Mouse (Mus musculus) liver, embryonic 16.5 days (tissue): ENCODE results near the gene Cntn3. TPM values are rescaled to one million over a fixed set of nuclear protein-coding genes. Genes with fewer than 3 reads are reported as not detected.

Source experiments
- ATAC-seq: fragments of 200-750 bp; cut with Nextera tagmentation; 2 replicates; pipeline ENCODE4 v1.8.0; 2017; ENCODE audit warnings: low read depth, mild to moderate bottlenecking, moderate number of reproducible peaks, moderate library complexity
- H3K27ac ChIP-seq: fragments of 300-500 bp; sonication (generic); 2 replicates; pipeline ENCODE4 v1.5.1; 2014; ENCODE audit warnings: mild to moderate bottlenecking, low read length
- H3K27me3 ChIP-seq: fragments of 300-500 bp; sonication (generic); 2 replicates; pipeline ENCODE4 v1.6.1; 2014; ENCODE audit warnings: low read depth, low read length, mixed read lengths; ENCODE audit not compliant: control insufficient read depth, insufficient read depth
- H3K36me3 ChIP-seq: fragments of 300-500 bp; sonication (generic); 2 replicates; pipeline ENCODE4 v1.6.1; 2014; ENCODE audit warnings: mild to moderate bottlenecking; ENCODE audit not compliant: control insufficient read depth, insufficient read depth
- H3K4me1 ChIP-seq: fragments of 300-500 bp; sonication (generic); 2 replicates; pipeline ENCODE4 v1.6.1; 2014; ENCODE audit warnings: low read depth, low read length, mixed read lengths; ENCODE audit not compliant: control insufficient read depth
- H3K4me2 ChIP-seq: fragments of 300-500 bp; sonication (generic); 2 replicates; pipeline ENCODE4 v1.6.1; 2014; ENCODE audit warnings: low read depth, low read length, mixed read lengths
- H3K4me3 ChIP-seq: fragments of 300-500 bp; sonication (generic); 2 replicates; pipeline ENCODE4 v1.5.1; 2014; ENCODE audit warnings: low read depth, mild to moderate bottlenecking, low read length
- H3K9ac ChIP-seq: fragments of 300-500 bp; sonication (generic); 2 replicates; pipeline ENCODE4 v1.6.1; 2014; ENCODE audit warnings: low read depth, low read length
- H3K9me3 ChIP-seq: fragments of 300-500 bp; sonication (generic); replicated peaks from 2 replicates; pipeline ENCODE4 v1.6.1; 2016; ENCODE audit warnings: low read length; ENCODE audit not compliant: control insufficient read depth
- WGBS: fragments of 180-500 bp; shearing (Covaris S2); extraction: QIAGEN DNeasy Blood & Tissue Kit; methylation state at CpG from one replicate; pipeline ENCODE4 v1.1.7; 2014; ENCODE audit not compliant: insufficient replicate concordance; 5-methylcytosine and 5-hydroxymethylcytosine counted together
- polyA plus RNA-seq: library from polyadenylated mRNA; unstranded; fragments of >200 nt; fragmentation: Nextera tagmentation; extraction: Ambion mirVana; gene quantifications from 2 replicates; pipeline ENCODE4 v1.2.1, GENCODE M21; 2015

Cntn3 gene
- polyA plus RNA-seq, 1 experiment from 2014 or later, result 0.97 TPM

DNA sequence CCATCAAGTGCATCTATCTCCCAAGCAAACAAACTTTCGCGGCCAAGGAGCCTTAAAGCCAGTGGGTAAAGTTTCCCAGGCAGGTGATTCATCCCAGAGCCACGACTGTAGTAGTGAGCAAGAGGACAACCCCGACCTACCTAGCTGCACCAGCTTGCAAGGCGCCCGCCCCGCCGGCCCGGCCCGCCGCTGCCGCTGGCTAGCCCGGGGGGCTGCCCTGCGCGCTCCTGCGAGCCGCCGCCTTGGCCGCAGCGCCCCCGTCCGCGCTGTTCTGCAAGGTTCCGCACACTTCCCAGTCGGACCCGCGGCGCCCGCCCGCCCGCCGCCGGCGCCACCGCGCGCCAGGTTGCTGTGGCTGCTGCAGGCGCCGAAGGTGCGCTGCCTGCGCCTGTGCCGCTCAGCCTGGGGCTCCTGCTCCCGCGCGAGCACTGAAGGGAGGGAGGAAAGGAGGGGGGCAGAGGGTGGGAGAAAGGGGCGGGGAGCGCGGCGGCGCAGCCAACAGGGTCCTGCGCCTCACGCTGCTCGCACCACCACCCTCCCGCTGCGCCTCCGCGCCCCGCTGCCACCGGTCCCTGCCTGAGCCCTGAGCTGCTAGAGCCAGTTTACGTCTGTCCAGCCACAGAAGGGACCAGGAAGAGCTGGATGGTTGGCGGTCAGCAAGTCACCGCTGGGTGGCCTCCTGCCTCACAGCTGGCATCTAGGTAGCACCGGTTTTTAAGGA lies 8.7 kb downstream of the Cntn3 start:
- peak overlapping the region; percentile 81 for H3K9ac ChIP-seq
- peak overlapping the region; percentile 76 for H3K27ac ChIP-seq
- under 1% methylated on average over 59 of the region's 63 CpGs for WGBS
- H3K27me3 ChIP-seq, result peaks cover 13% of the 10 kb centered on the region
- no peaks in the 10 kb centered on the region for H3K36me3 ChIP-seq
- peak overlapping the region; percentile 76 for H3K4me3 ChIP-seq
- ATAC-seq, result peak; percentile 94
- peaks cover 21% of the 10 kb centered on the region for H3K4me1 ChIP-seq
- peak overlapping the region; percentile 83 for H3K4me2 ChIP-seq
- no peaks in the 10 kb centered on the region for H3K9me3 ChIP-seq

DNA sequence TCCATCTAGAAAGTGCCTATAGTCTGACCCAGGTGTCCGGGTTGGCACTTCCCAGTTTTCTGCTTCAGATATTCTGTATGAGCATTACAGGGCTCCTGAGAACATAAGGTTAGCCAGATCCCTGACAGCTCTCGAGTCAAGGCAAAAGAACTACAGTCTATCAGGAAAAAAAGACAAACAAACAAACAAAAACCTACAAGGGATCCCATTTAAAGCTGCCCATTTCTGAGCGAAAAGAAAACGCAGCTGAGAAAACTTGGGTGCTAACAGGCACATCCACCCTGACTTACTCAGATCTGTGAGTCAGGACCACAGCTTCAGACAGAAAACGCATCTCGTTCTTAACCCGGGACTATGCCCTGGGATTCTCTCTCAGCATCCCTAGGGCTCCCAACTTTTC lies 9.5 kb downstream of the Cntn3 start:
- peak overlapping the region; percentile 81 for H3K9ac ChIP-seq
- peak overlapping the region; percentile 83 for H3K4me2 ChIP-seq
- H3K27me3 ChIP-seq, result peaks cover 13% of the 10 kb centered on the region
- H3K36me3 ChIP-seq, result no peaks in the 10 kb centered on the region
- ATAC-seq, result no peak
- H3K27ac ChIP-seq, result no peak overlapping the region; the same call in 1 of the 2 replicates
- 8% methylated on average over 7 of the region's 7 CpGs for WGBS
- peak overlapping the region; percentile 76 for H3K4me3 ChIP-seq
- peaks cover 16% of the 10 kb centered on the region for H3K4me1 ChIP-seq
- H3K9me3 ChIP-seq, result no peaks in the 10 kb centered on the region

DNA sequence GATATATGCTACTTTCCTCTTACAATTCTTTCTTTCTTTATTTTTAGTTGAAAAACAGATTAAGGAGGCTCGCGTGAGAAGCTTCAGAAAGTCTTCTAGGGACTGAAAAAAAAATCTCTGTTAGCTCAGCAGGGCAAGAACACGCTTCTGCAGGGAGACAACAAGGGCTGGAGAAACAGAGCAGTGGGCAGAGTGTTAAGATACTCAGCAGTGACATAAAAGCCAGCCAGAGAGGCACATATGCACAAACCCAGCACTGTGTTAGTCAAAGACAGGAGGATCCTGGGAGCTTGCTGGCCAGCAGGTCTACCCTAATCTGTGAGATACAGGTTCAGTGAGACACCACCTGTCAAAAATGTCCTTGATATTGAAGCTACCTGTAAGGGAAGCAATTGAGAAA lies 15.4 kb downstream of the Cntn3 start:
- no peak overlapping the region for H3K9ac ChIP-seq
- no peaks in the 10 kb centered on the region for H3K9me3 ChIP-seq
- no peak for ATAC-seq
- H3K4me1 ChIP-seq, result peaks cover 18% of the 10 kb centered on the region
- no peaks in the 10 kb centered on the region for H3K36me3 ChIP-seq
- no peaks in the 10 kb centered on the region for H3K27me3 ChIP-seq
- no peak overlapping the region for H3K4me2 ChIP-seq
- WGBS, result 72% methylated on average over 3 of the region's 3 CpGs
- peak overlapping the region; percentile 33; the same call in 1 of the 2 replicates for H3K27ac ChIP-seq
- no peak overlapping the region for H3K4me3 ChIP-seq

DNA sequence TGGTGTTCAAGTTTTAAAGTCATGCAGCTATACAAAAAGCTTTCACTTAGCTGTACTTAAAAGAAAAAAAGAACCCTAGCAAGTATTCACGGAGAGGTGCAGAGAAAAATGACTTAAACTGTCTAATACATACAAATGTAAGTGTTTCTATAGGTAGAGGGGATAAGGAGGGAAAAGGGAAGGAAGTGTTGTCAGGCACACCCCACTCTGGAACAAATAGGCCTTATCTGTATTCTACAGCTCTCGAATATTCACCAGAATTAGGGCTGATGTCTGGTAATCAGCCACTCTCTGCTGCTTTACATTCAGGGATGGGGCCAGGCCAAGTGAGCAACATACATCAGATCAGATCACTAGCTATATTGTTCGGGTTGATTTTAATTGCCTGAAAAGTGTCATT lies 16.4 kb downstream of the Cntn3 start:
- WGBS, result 19% methylated on average over 3 of the region's 3 CpGs
- peak overlapping the region; percentile 74 for H3K27ac ChIP-seq
- no peaks in the 10 kb centered on the region for H3K9me3 ChIP-seq
- no peak overlapping the region for H3K9ac ChIP-seq
- no peaks in the 10 kb centered on the region for H3K27me3 ChIP-seq
- no peak overlapping the region for H3K4me3 ChIP-seq
- H3K36me3 ChIP-seq, result no peaks in the 10 kb centered on the region
- H3K4me2 ChIP-seq, result peak overlapping the region; percentile 48
- peaks cover 15% of the 10 kb centered on the region for H3K4me1 ChIP-seq
- peak; percentile 99 for ATAC-seq

DNA sequence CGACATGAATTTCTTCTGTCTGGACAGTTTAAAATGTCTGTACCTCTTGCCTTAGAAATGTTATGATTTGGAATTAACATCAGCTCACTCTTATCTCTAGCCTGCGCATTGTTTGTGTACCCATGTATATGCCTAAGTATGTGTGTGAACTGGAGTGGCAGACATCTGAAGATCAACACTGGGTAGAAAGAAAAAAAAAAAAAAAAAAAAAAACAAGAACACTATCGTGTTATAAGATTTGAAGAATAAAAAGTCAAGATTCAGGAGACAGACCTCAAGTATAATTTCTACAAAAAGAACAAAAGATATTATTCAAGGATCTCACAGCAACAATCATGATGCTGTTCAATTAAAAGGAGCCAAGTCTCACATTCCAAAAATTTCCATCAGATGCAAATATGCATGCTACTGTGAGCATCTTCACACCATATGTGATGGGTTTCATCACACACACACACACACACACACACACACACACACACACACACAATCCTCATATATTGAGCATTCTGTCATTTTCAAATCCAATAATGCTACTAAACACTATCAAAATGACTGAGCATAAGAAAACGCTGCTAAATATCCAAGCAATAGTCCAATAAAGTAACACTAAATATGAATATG lies 17.0 kb downstream of the Cntn3 start:
- Histone ChIP-seq H3K27me3 (no peaks in the 10 kb centered on the region), H3K4me3 (no peak overlapping the region), H3K4me2 (peak overlapping the region; percentile 48), H3K4me1 (peaks cover 15% of the 10 kb centered on the region), H3K9me3 (no peaks in the 10 kb centered on the region), H3K27ac (peak overlapping the region; percentile 33; the same call in 1 of the 2 replicates), H3K36me3 (no peaks in the 10 kb centered on the region), H3K9ac (no peak overlapping the region)
- ATAC-seq, result no peak
- whole genome bisulfite sequencing, result 46% methylated on average over 4 of the region's 4 CpGs

DNA sequence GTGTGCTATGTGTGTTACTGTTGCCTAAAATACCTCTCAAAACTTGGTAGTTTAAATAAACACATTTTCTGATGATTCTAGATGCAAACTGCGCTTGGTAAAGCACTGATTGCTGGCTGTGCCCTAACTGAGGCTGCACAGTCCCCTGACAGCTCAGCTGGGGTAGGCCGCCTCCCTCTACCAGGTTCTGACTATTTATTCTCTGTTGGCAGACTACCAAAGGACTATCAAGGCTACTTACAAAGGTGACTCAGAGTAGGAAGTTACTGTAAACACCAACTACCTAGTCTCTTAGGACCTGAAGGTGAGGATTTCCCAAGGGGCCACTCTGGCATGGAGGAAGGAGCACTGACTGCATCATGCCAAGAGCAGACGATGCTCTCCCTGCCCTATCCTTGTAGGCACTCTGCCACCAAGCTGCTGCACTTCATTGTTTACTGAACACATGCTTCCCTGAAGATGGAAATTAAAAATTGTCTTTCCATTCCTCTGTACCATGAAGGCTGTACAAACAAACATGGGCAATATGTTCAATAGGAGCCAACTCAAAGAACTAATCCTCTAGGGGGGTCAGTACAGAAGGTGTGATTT lies 17.7 kb downstream of the Cntn3 start:
- H3K9me3 ChIP-seq, result no peaks in the 10 kb centered on the region
- no peaks in the 10 kb centered on the region for H3K27me3 ChIP-seq
- no peak overlapping the region for H3K9ac ChIP-seq
- WGBS, result 79% methylated on average over 3 of the region's 3 CpGs
- no peak overlapping the region for H3K4me2 ChIP-seq
- 0 out of 2 replicates have a peak overlapping the region, but pooled peaks have one; percentile 1 for H3K27ac ChIP-seq
- no peaks in the 10 kb centered on the region for H3K36me3 ChIP-seq
- H3K4me1 ChIP-seq, result peaks cover 15% of the 10 kb centered on the region
- ATAC-seq, result no peak
- H3K4me3 ChIP-seq, result no peak overlapping the region

DNA sequence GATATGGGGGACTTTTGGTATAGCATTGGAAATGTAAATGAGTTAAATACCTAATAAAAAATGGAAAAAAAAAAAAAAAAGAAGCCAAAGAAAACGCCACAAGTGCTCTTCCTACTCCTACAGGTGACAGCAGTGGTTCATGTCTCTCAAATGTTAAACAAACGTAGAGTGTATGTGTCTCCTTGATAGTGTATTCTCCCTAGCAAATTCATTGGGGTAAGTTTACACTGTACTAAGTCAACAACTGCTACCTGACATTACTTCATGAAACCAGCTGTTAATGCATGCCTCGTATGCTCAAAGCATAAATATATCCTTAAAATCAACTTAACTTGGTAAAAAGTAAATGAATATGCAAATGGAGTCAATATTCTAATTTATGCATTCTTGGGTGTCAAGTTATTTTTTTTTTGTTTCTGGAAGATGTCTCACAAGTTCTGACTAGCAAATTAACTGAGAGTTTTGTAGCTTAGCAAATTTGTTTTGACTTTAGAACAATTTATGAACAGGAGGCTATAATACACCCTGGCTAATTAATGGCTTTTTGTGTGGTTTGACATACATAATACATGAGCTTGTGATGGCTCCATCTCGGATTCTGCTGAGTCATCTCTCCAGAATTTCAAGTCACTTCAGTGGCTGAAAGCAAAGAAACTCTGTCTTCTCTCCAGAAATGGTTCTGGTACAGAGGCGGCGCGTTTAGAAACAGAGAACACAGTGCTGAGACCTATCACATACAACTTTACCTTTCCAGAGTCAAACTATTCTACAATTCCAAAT lies 31.1 kb downstream of the Cntn3 start:
- whole genome bisulfite sequencing, result 63% methylated on average over 7 of the region's 7 CpGs
- H3K9me3 ChIP-seq, result no peaks in the 10 kb centered on the region

DNA sequence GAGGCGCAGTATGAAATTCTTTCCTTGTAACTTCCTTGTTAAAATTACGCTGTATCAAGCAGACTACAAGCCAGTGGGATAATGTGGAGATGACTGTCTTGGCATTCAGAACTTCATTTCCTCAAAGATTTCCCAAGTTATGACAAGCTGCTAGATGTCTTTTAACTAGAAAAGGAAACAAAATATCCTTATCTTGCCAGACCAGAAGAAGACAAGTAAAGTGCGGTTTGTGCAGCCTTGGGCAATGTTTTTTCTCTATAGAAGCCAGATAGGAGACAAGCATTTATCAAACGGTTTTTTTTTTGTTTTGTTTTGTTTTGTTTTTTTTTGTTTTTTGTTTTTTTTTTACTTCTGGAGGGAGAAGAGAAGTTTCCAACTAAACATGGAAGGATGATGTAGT lies 37.3 kb downstream of the Cntn3 start:
- Histone ChIP-seq H3K36me3 (no peaks in the 10 kb centered on the region), H3K4me2 (no peak overlapping the region), H3K27ac (no peak overlapping the region), H3K4me3 (no peak overlapping the region), H3K4me1 (peaks cover 3% of the 10 kb centered on the region; the same call in 1 of the 2 replicates), H3K9me3 (no peaks in the 10 kb centered on the region), H3K9ac (no peak overlapping the region), H3K27me3 (no peaks in the 10 kb centered on the region)
- ATAC-seq, result peak; percentile 71
- WGBS, result 19% methylated on average over 4 of the region's 4 CpGs

More for the DNA sequence above, 31.1 kb downstream of the Cntn3 start:
- Histone ChIP-seq H3K4me2 (no peak overlapping the region), H3K36me3 (no peaks in the 10 kb centered on the region), H3K9ac (no peak overlapping the region), H3K4me1 (no peaks in the 10 kb centered on the region), H3K4me3 (no peak overlapping the region), H3K27ac (no peak overlapping the region), H3K27me3 (no peaks in the 10 kb centered on the region)
- ATAC-seq, result no peak
